Mouse (Mus musculus) intestine, postnatal 0 days (tissue): ENCODE data around the gene N4bp3. TPM values are rescaled to one million over a fixed set of nuclear protein-coding genes. Genes with fewer than 3 reads are reported as not detected.
A peak's percentile ranks its signal among the peaks of the same experiment; 100 is the strongest.

Experiments used
- ATAC-seq: fragments of 200-750 bp; cut with Nextera tagmentation; 2 replicates; pipeline ENCODE4 v1.8.0; 2017; ENCODE audit warnings: mild to moderate bottlenecking, moderate TSS enrichment, moderate library complexity
- H3K27ac ChIP-seq: fragments of 300-500 bp; sonication (generic); 2 replicates; pipeline ENCODE4 v1.5.1; 2014; ENCODE audit warnings: mild to moderate bottlenecking, low read depth, low read length, moderate library complexity
- H3K27me3 ChIP-seq: fragments of 300-500 bp; sonication (generic); replicated peaks from 2 replicates; pipeline ENCODE4 v1.6.1; 2014; ENCODE audit warnings: low read length, mixed read lengths; ENCODE audit not compliant: control insufficient read depth, insufficient read depth
- H3K36me3 ChIP-seq: fragments of 300-500 bp; sonication (generic); 2 replicates; pipeline ENCODE4 v1.6.1; 2014; ENCODE audit warnings: mild to moderate bottlenecking, moderate library complexity; ENCODE audit not compliant: control insufficient read depth, insufficient read depth
- H3K4me1 ChIP-seq: fragments of 300-500 bp; sonication (generic); replicated peaks from 2 replicates; pipeline ENCODE4 v1.6.1; 2014; ENCODE audit warnings: antibody characterized with exemption, low read length, mixed read lengths; ENCODE audit not compliant: control insufficient read depth, insufficient read depth
- H3K4me2 ChIP-seq: fragments of 300-500 bp; sonication (generic); replicated peaks from 2 replicates; pipeline ENCODE4 v1.6.1; 2014; ENCODE audit warnings: low read depth, mild to moderate bottlenecking, moderate library complexity
- H3K4me3 ChIP-seq: fragments of 300-500 bp; sonication (generic); 2 replicates; pipeline ENCODE4 v1.5.1; 2014; ENCODE audit warnings: low read depth, low read length
- H3K9ac ChIP-seq: fragments of 300-500 bp; sonication (generic); 2 replicates; pipeline ENCODE4 v1.6.1; 2014; ENCODE audit warnings: mild to moderate bottlenecking, low read depth, low read length
- H3K9me3 ChIP-seq: fragments of 300-500 bp; sonication (generic); 2 replicates; pipeline ENCODE4 v1.6.1; 2016; ENCODE audit warnings: mixed run types; ENCODE audit not compliant: control insufficient read depth
- CTCF ChIP-seq: sonication (generic); IDR thresholded peaks from 2 replicates; pipeline ENCODE4 v1.5.1; 2016; ENCODE audit warnings: low read depth, mild to moderate bottlenecking, control low read depth, antibody characterized with exemption, moderate library complexity
- WGBS: fragments of 180-500 bp; shearing (Covaris S2); extraction: QIAGEN DNeasy Blood & Tissue Kit; methylation state at CpG from one replicate; pipeline ENCODE4 v1.1.7; 2014; 5-methylcytosine and 5-hydroxymethylcytosine counted together
- polyA plus RNA-seq: library from polyadenylated mRNA; unstranded; fragments of >200 nt; fragmentation: Nextera tagmentation; extraction: Ambion mirVana; gene quantifications from 2 replicates; pipeline ENCODE4 v1.2.1, GENCODE M21; 2015

Gene N4bp3
- polyA plus RNA-seq, 1 experiment from 2014 or later: 8.8 TPM

DNA sequence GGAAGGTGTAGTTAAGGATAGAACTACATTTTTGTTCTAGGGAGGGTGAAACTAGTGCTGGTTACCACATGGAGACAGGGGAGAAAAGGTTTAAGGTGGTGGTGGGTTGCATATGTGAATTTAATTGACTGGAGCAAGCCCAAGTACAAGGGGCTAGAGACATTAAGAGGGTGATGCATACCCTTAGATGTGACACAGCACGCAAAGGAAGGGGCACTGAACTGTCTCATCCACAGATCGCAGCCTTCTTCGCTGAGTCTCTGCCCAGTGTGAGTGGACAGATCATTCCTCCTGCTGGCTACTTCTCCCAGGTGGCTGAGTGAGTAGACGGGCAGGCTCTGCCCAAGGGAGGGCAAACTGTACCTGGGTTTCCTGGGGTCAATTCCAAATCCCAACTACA, 57.3 kb downstream of the N4bp3 start:
- no peak overlapping the region for H3K4me3 ChIP-seq
- no peak for TF ChIP-seq CTCF
- no peaks in the 10 kb centered on the region for H3K27me3 ChIP-seq
- H3K36me3 ChIP-seq: peaks cover 84% of the 10 kb centered on the region
- H3K9ac ChIP-seq: no peak overlapping the region
- H3K4me1 ChIP-seq: no peaks in the 10 kb centered on the region
- H3K4me2 ChIP-seq: no peak overlapping the region
- H3K27ac ChIP-seq: peak overlapping the region; percentile 8; the same call in 1 of the 2 replicates
- no peaks in the 10 kb centered on the region for H3K9me3 ChIP-seq
- 92% methylated on average over 4 of the region's 4 CpGs for WGBS
- ATAC-seq: no peak

Other genes with a start within 250 kb of the N4bp3 start
- gene Phykpl, start 66.1 kb downstream of the N4bp3 start, polyA plus RNA-seq: 22.7 and 24.2 TPM in 2 replicates
- gene Hnrnpab, start 44.0 kb downstream of the N4bp3 start, polyA plus RNA-seq: 181 and 191 TPM in 2 replicates
- 98.2 and 101 TPM in 2 replicates for gene Nhp2, start 31.1 kb downstream of the N4bp3 start, polyA plus RNA-seq
- gene Rmnd5b, start 14.9 kb downstream of the N4bp3 start, polyA plus RNA-seq: 32.4 and 34.2 TPM in 2 replicates
- 1.1 and 1.3 TPM in 2 replicates for gene D930048N14Rik, start 112 bp upstream of the N4bp3 start, polyA plus RNA-seq
- 110 and 113 TPM in 2 replicates for gene 0610009B22Rik, start 38.0 kb upstream of the N4bp3 start, polyA plus RNA-seq
- gene Sec24a, start 112.8 kb upstream of the N4bp3 start, polyA plus RNA-seq: 47.1 and 49.1 TPM in 2 replicates
- gene Sar1b, start 112.8 kb upstream of the N4bp3 start, polyA plus RNA-seq: 442 and 470 TPM in 2 replicates
- gene Jade2, start 206.8 kb upstream of the N4bp3 start, polyA plus RNA-seq: 1.7 and 2.1 TPM in 2 replicates